Mouse (Mus musculus) stomach, embryonic 14.5 days (tissue): ENCODE measurements around the gene Snrnp27. TPM values are rescaled to one million over a fixed set of nuclear protein-coding genes. Genes with fewer than 3 reads are reported as not detected.
A peak's percentile ranks its signal among the peaks of the same experiment; 100 is the strongest.

Experiments
- ATAC-seq: fragments of 200-750 bp; cut with Nextera tagmentation; 2 replicates; pipeline ENCODE4 v1.8.0; 2017; ENCODE audit warnings: low read depth, moderate TSS enrichment; ENCODE audit not compliant: insufficient number of reproducible peaks, insufficient read depth, low FRiP score
- H3K27ac ChIP-seq: fragments of 300-500 bp; sonication (generic); 2 replicates; pipeline ENCODE4 v1.5.1; 2014; ENCODE audit warnings: mild to moderate bottlenecking, low read length, moderate library complexity, mixed read lengths
- H3K27me3 ChIP-seq: fragments of 300-500 bp; sonication (generic); 2 replicates; pipeline ENCODE4 v1.6.1; 2014; ENCODE audit warnings: low read length, control low read depth, mixed read lengths; ENCODE audit not compliant: control insufficient read depth, insufficient read depth
- H3K36me3 ChIP-seq: fragments of 300-500 bp; sonication (generic); 2 replicates; pipeline ENCODE4 v1.6.1; 2014; ENCODE audit warnings: mild to moderate bottlenecking, control low read depth, low read length, moderate library complexity, mixed read lengths; ENCODE audit not compliant: control insufficient read depth, insufficient read depth
- H3K4me1 ChIP-seq: fragments of 300-500 bp; sonication (generic); 2 replicates; pipeline ENCODE4 v1.6.1; 2014; ENCODE audit warnings: low read length, control low read depth, mixed read lengths; ENCODE audit not compliant: control insufficient read depth, insufficient read depth
- H3K4me2 ChIP-seq: fragments of 300-500 bp; sonication (generic); replicated peaks from 2 replicates; pipeline ENCODE4 v1.6.1; 2014; ENCODE audit warnings: low read depth, low read length, control low read depth
- H3K4me3 ChIP-seq: fragments of 300-500 bp; sonication (generic); 2 replicates; pipeline ENCODE4 v1.5.1; 2014; ENCODE audit warnings: low read depth, low read length, control low read depth
- H3K9ac ChIP-seq: fragments of 300-500 bp; sonication (generic); replicated peaks from 2 replicates; pipeline ENCODE4 v1.6.1; 2014; ENCODE audit warnings: low read depth, mild to moderate bottlenecking, control low read depth, low read length, moderate library complexity, mixed read lengths
- H3K9me3 ChIP-seq: fragments of 300-500 bp; sonication (generic); 2 replicates; pipeline ENCODE4 v1.6.1; 2016; ENCODE audit warnings: low read depth, low read length, control low read depth; ENCODE audit not compliant: control insufficient read depth
- WGBS: fragments of 180-500 bp; shearing (Covaris S2); extraction: QIAGEN DNeasy Blood & Tissue Kit; methylation state at CpG from one replicate; pipeline ENCODE4 v1.1.7; 2014; 5-methylcytosine and 5-hydroxymethylcytosine counted together
- polyA plus RNA-seq: library from polyadenylated mRNA; unstranded; fragments of >200 nt; fragmentation: Nextera tagmentation; extraction: Ambion mirVana; gene quantifications from 2 replicates; pipeline ENCODE4 v1.2.1, GENCODE M21; 2014

The Snrnp27 gene
- polyA plus RNA-seq, 1 experiment from 2014 or later: 121 TPM

- Histone ChIP-seq H3K9ac (no peak overlapping the region), H3K36me3 (peaks cover 35% of the 10 kb centered on the region), H3K4me1 (no peaks in the 10 kb centered on the region), H3K27ac (no peak overlapping the region), H3K27me3 (no peaks in the 10 kb centered on the region), H3K9me3 (no peaks in the 10 kb centered on the region), H3K4me2 (no peak overlapping the region), H3K4me3 (no peak overlapping the region)
- WGBS: 82% methylated on average over 6 of the region's 6 CpGs
- no peak for ATAC-seq
Observed at GRCm38 (mm10) chr6:86697903-86698302, 13.6 kb upstream of the Snrnp27 start.

GRCm38 (mm10) chr6:86696213-86696612, 11.9 kb upstream of the Snrnp27 start:
- Histone ChIP-seq H3K27me3 (no peaks in the 10 kb centered on the region), H3K9ac (no peak overlapping the region), H3K36me3 (peaks cover 26% of the 10 kb centered on the region), H3K9me3 (no peaks in the 10 kb centered on the region), H3K4me2 (no peak overlapping the region), H3K4me1 (no peaks in the 10 kb centered on the region), H3K4me3 (no peak overlapping the region), H3K27ac (no peak overlapping the region)
- 82% methylated on average over 10 of the region's 10 CpGs for WGBS
- no peak for ATAC-seq

GRCm38 (mm10) chr6:86694465-86694864, 10.1 kb upstream of the Snrnp27 start:
- Histone ChIP-seq H3K4me1 (no peaks in the 10 kb centered on the region), H3K27ac (no peak overlapping the region), H3K27me3 (no peaks in the 10 kb centered on the region), H3K9me3 (no peaks in the 10 kb centered on the region), H3K36me3 (peaks cover 20% of the 10 kb centered on the region), H3K4me3 (no peak overlapping the region), H3K9ac (no peak overlapping the region), H3K4me2 (no peak overlapping the region)
- ATAC-seq: no peak

GRCm38 (mm10) chr6:86689671-86690070, 5.3 kb upstream of the Snrnp27 start:
- 90% methylated on average over 3 of the region's 3 CpGs for WGBS

GRCm38 (mm10) chr6:86686971-86687370, 2.6 kb upstream of the Snrnp27 start:
- no peaks in the 10 kb centered on the region for H3K9me3 ChIP-seq
- peaks cover 5% of the 10 kb centered on the region; the same call in 1 of the 2 replicates for H3K4me1 ChIP-seq
- H3K27ac ChIP-seq: no peak overlapping the region
- no peaks in the 10 kb centered on the region for H3K27me3 ChIP-seq
- no peak overlapping the region for H3K4me2 ChIP-seq
- H3K9ac ChIP-seq: no peak overlapping the region
- no peak overlapping the region for H3K4me3 ChIP-seq
- ATAC-seq: no peak
- H3K36me3 ChIP-seq: peaks cover 9% of the 10 kb centered on the region
- WGBS: 64% methylated on average over 1 of the region's 1 CpGs

More at GRCm38 (mm10) chr6:86689671-86690070, 5.3 kb upstream of the Snrnp27 start:
- Histone ChIP-seq H3K4me1 (no peaks in the 10 kb centered on the region), H3K36me3 (peaks cover 4% of the 10 kb centered on the region; the same call in 1 of the 2 replicates), H3K27me3 (no peaks in the 10 kb centered on the region), H3K9ac (no peak overlapping the region), H3K27ac (no peak overlapping the region), H3K4me2 (no peak overlapping the region), H3K4me3 (no peak overlapping the region), H3K9me3 (no peaks in the 10 kb centered on the region)
- no peak for ATAC-seq

GRCm38 (mm10) chr6:86684655-86685011, 311 bp upstream of the Snrnp27 start:
- H3K4me3 ChIP-seq: peak overlapping the region; percentile 73
- peak overlapping the region; percentile 82 for H3K9ac ChIP-seq
- H3K4me1 ChIP-seq: peaks cover 5% of the 10 kb centered on the region; the same call in 1 of the 2 replicates
- WGBS: 35% methylated on average over 12 of the region's 12 CpGs
- peaks cover 24% of the 10 kb centered on the region for H3K36me3 ChIP-seq
- no peak for ATAC-seq
- no peaks in the 10 kb centered on the region for H3K9me3 ChIP-seq
- H3K27ac ChIP-seq: peak overlapping the region; percentile 2; the same call in 1 of the 2 replicates
- H3K4me2 ChIP-seq: peak overlapping the region; percentile 68
- no peaks in the 10 kb centered on the region for H3K27me3 ChIP-seq

GRCm38 (mm10) chr6:86681289-86681688, 3.0 kb downstream of the Snrnp27 start:
- WGBS: 87% methylated on average over 3 of the region's 3 CpGs
- H3K36me3 ChIP-seq: peaks cover 56% of the 10 kb centered on the region
- no peak overlapping the region for H3K27ac ChIP-seq
- H3K4me3 ChIP-seq: no peak overlapping the region
- H3K27me3 ChIP-seq: no peaks in the 10 kb centered on the region
- H3K9ac ChIP-seq: no peak overlapping the region
- peaks cover 5% of the 10 kb centered on the region; the same call in 1 of the 2 replicates for H3K4me1 ChIP-seq
- no peak for ATAC-seq
- H3K4me2 ChIP-seq: no peak overlapping the region
- H3K9me3 ChIP-seq: no peaks in the 10 kb centered on the region

- Histone ChIP-seq H3K9ac (no peak overlapping the region), H3K9me3 (no peaks in the 10 kb centered on the region), H3K4me3 (no peak overlapping the region), H3K36me3 (peaks cover 71% of the 10 kb centered on the region), H3K4me2 (no peak overlapping the region), H3K4me1 (peaks cover 1% of the 10 kb centered on the region; the same call in 1 of the 2 replicates), H3K27me3 (no peaks in the 10 kb centered on the region), H3K27ac (no peak overlapping the region)
- 89% methylated on average over 6 of the region's 6 CpGs for WGBS
- ATAC-seq: no peak
Observed at GRCm38 (mm10) chr6:86678341-86678740, 6.0 kb downstream of the Snrnp27 start.

GRCm38 (mm10) chr6:86670873-86671272, 13.4 kb downstream of the Snrnp27 start:
- H3K27ac ChIP-seq: no peak overlapping the region

More at GRCm38 (mm10) chr6:86670873-86671272, 13.4 kb downstream of the Snrnp27 start:
- peaks cover 7% of the 10 kb centered on the region for H3K4me1 ChIP-seq
- 15% methylated on average over 2 of the region's 2 CpGs for WGBS
- no peak overlapping the region for H3K4me3 ChIP-seq
- no peak overlapping the region for H3K9ac ChIP-seq
- no peak overlapping the region for H3K4me2 ChIP-seq
- H3K9me3 ChIP-seq: no peaks in the 10 kb centered on the region
- H3K36me3 ChIP-seq: peaks cover 29% of the 10 kb centered on the region
- H3K27me3 ChIP-seq: no peaks in the 10 kb centered on the region
- ATAC-seq: no peak
